Mouse (Mus musculus) cerebellum, postnatal 25 days (tissue): Measurements from ENCODE around the gene Znrf2.
"Not testable (repeated sequence)": the region's sequence is repeated elsewhere in the genome, so short reads cannot be mapped to it uniquely, and the experiment has no call there.

Experiments
- DNase-seq, 2 experiments: peaks; one replicate each; pipeline ENCODE4 v3.0.0; 2021; ENCODE audit warnings: mixed read lengths in 2 of 2

The Znrf2 gene

GRCm38 (mm10) chr6:54851778-54852177 lies 35.1 kb downstream of the Znrf2 start:
- DNase-seq = no peak

- DNase-seq = no peak
Observed at GRCm38 (mm10) chr6:54852669-54853068, 36.0 kb downstream of the Znrf2 start.

- DNase-seq = no peak
Observed at GRCm38 (mm10) chr6:54854859-54855258, 38.1 kb downstream of the Znrf2 start.

- peak in 1 of 2 experiments; percentile 44 for DNase-seq
Observed at GRCm38 (mm10) chr6:54855801-54856583, 39.3 kb downstream of the Znrf2 start.

- DNase-seq = not testable (repeated sequence)
Observed at GRCm38 (mm10) chr6:54859159-54859558, 42.4 kb downstream of the Znrf2 start.

- no peak for DNase-seq
Observed at GRCm38 (mm10) chr6:54860180-54860579, 43.5 kb downstream of the Znrf2 start.

- DNase-seq = no peak
Observed at GRCm38 (mm10) chr6:54866731-54867410, 50.2 kb downstream of the Znrf2 start.

GRCm38 (mm10) chr6:54867411-54867745 lies 50.7 kb downstream of the Znrf2 start:
- no peak for DNase-seq

- DNase-seq = no peak
Observed at GRCm38 (mm10) chr6:54873029-54873428, 56.3 kb downstream of the Znrf2 start.

GRCm38 (mm10) chr6:54876782-54877181 lies 60.1 kb downstream of the Znrf2 start:
- DNase-seq = no peak

- no peak for DNase-seq
Observed at GRCm38 (mm10) chr6:54877651-54878050, 60.9 kb downstream of the Znrf2 start.

GRCm38 (mm10) chr6:54878546-54878945 lies 61.8 kb downstream of the Znrf2 start:
- no peak for DNase-seq

- DNase-seq = no peak
Observed at GRCm38 (mm10) chr6:54880086-54880485, 63.4 kb downstream of the Znrf2 start.

GRCm38 (mm10) chr6:54883424-54883823 lies 66.7 kb downstream of the Znrf2 start:
- DNase-seq = no peak

GRCm38 (mm10) chr6:54886195-54886594 lies 69.5 kb downstream of the Znrf2 start:
- DNase-seq = no peak

GRCm38 (mm10) chr6:54890221-54890620 lies 73.5 kb downstream of the Znrf2 start:
- DNase-seq = no peak

GRCm38 (mm10) chr6:54891384-54891783 lies 74.7 kb downstream of the Znrf2 start:
- DNase-seq = no peak

GRCm38 (mm10) chr6:54900256-54900655 lies 83.5 kb downstream of the Znrf2 start:
- no peak for DNase-seq

- no peak for DNase-seq
Observed at GRCm38 (mm10) chr6:54902547-54902946, 85.8 kb downstream of the Znrf2 start.

GRCm38 (mm10) chr6:54906053-54907040 lies 89.6 kb downstream of the Znrf2 start:
- DNase-seq = no peak

GRCm38 (mm10) chr6:54914977-54915376 lies 98.3 kb downstream of the Znrf2 start:
- DNase-seq = no peak

- no peak for DNase-seq
Observed at GRCm38 (mm10) chr6:54916163-54916562, 99.4 kb downstream of the Znrf2 start.

- no peak for DNase-seq
Observed at GRCm38 (mm10) chr6:54916941-54917340, 100.2 kb downstream of the Znrf2 start.
